Mouse (Mus musculus) cortical plate, adult 2 months (tissue): Measurements from ENCODE around the gene Aldh1a3. TPM values are rescaled to one million over a fixed set of nuclear protein-coding genes. Genes with fewer than 3 reads are reported as not detected.

ENCODE experiments used
- H3K27ac ChIP-seq: fragments of 200-500 bp; 2 replicates; pipeline ENCODE4 v1.5.1; 2012; ENCODE audit warnings: low read length, control low read depth, inconsistent platforms; ENCODE audit not compliant: insufficient read depth
- H3K4me1 ChIP-seq: fragments of 200-500 bp; 2 replicates; pipeline ENCODE4 v1.6.1; 2011; ENCODE audit warnings: low read length; ENCODE audit not compliant: control insufficient read depth, insufficient read depth
- H3K4me3 ChIP-seq: fragments of 200-500 bp; 2 replicates; pipeline ENCODE4 v1.5.1; 2011; ENCODE audit warnings: mild to moderate bottlenecking, low read length, control low read depth; ENCODE audit not compliant: insufficient read depth
- CTCF ChIP-seq: fragments of 200-500 bp; IDR thresholded peaks from 2 replicates; pipeline ENCODE4 v1.5.1; 2011; ENCODE audit warnings: mild to moderate bottlenecking, control low read depth, low read length; ENCODE audit not compliant: insufficient read depth; ENCODE audit errors: extremely low read depth
- POLR2A ChIP-seq: fragments of 200-500 bp; IDR thresholded peaks from 2 replicates; pipeline ENCODE4 v1.6.1; 2011; ENCODE audit warnings: mild to moderate bottlenecking, low read length, control low read depth; ENCODE audit not compliant: insufficient read depth; ENCODE audit errors: extremely low read depth
- polyA plus RNA-seq: library from polyadenylated mRNA; depleted of rRNA; stranded (reverse); fragments of >200 nt; gene quantifications from 2 replicates; pipeline ENCODE4 v1.2.3, GENCODE M21; 2012; rRNA removed

Gene Aldh1a3
- 0.85 and 1.1 TPM in 2 replicates for polyA plus RNA-seq

- Histone ChIP-seq H3K4me3 (peak within 1 kb of the TSS; percentile 17; the same call in 1 of the 2 replicates), H3K4me1 (no peaks in the 10 kb centered on the region)
- TF ChIP-seq POLR2A (no peak), CTCF (no peak)
These were observed at the start of gene Aldh1a3 for GRCm38 (mm10) chr7:66427437-66428161. Aldh1a3 (minus strand) TSS chr7:66427517.

GRCm38 (mm10) chr7:66476289-66476688, 49.0 kb upstream of the Aldh1a3 start:
- peaks cover 3% of the 10 kb centered on the region; the same call in 1 of the 2 replicates for H3K4me1 ChIP-seq
- H3K27ac ChIP-seq, result no peak overlapping the region
- TF ChIP-seq POLR2A (no peak), CTCF (no peak)
- no peak overlapping the region for H3K4me3 ChIP-seq

More at GRCm38 (mm10) chr7:66427437-66428161, at the start of gene Aldh1a3:
- no peak within 1 kb of the TSS for H3K27ac ChIP-seq

- no peaks in the 10 kb centered on the region for H3K4me1 ChIP-seq
- TF ChIP-seq POLR2A (no peak), CTCF (no peak)
These were observed 44.4 kb upstream of the Aldh1a3 start for GRCm38 (mm10) chr7:66471641-66472216.

GRCm38 (mm10) chr7:66466641-66467040, 39.3 kb upstream of the Aldh1a3 start:
- TF ChIP-seq CTCF (no peak), POLR2A (no peak)
- no peaks in the 10 kb centered on the region for H3K4me1 ChIP-seq
- no peak overlapping the region for H3K27ac ChIP-seq
- no peak overlapping the region for H3K4me3 ChIP-seq

More at GRCm38 (mm10) chr7:66471641-66472216, 44.4 kb upstream of the Aldh1a3 start:
- H3K4me3 ChIP-seq, result no peak overlapping the region
- no peak overlapping the region for H3K27ac ChIP-seq

- no peak for TF ChIP-seq POLR2A
- no peak for TF ChIP-seq CTCF
- Histone ChIP-seq H3K27ac (no peak overlapping the region), H3K4me1 (no peaks in the 10 kb centered on the region), H3K4me3 (no peak overlapping the region)
These were observed 37.9 kb upstream of the Aldh1a3 start for GRCm38 (mm10) chr7:66465241-66465640.

- no peak overlapping the region for H3K27ac ChIP-seq
- TF ChIP-seq POLR2A (no peak), CTCF (no peak)
- no peak overlapping the region for H3K4me3 ChIP-seq
- H3K4me1 ChIP-seq, result no peaks in the 10 kb centered on the region
These were observed 35.8 kb upstream of the Aldh1a3 start for GRCm38 (mm10) chr7:66463081-66463480.

GRCm38 (mm10) chr7:66451622-66452295, 24.4 kb upstream of the Aldh1a3 start:
- Histone ChIP-seq H3K27ac (no peak overlapping the region), H3K4me3 (no peak overlapping the region), H3K4me1 (no peaks in the 10 kb centered on the region)
- TF ChIP-seq CTCF, result no peak
- TF ChIP-seq POLR2A, result no peak

- Histone ChIP-seq H3K27ac (no peak overlapping the region), H3K4me1 (no peaks in the 10 kb centered on the region), H3K4me3 (no peak overlapping the region)
- no peak for TF ChIP-seq POLR2A
- no peak for TF ChIP-seq CTCF
These were observed 22.8 kb upstream of the Aldh1a3 start for GRCm38 (mm10) chr7:66449971-66450752.
